Mouse (Mus musculus): ENCODE measurements around the gene Pdcd11.

Gene Pdcd11

GRCm38 (mm10) chr19:47174515-47174914 is 83.9 kb downstream of the Pdcd11 start:
- peak; percentile 12 for DNase-seq

GRCm38 (mm10) chr19:47175472-47175871 is 84.9 kb downstream of the Pdcd11 start:
- DNase-seq = no peak

DNA sequence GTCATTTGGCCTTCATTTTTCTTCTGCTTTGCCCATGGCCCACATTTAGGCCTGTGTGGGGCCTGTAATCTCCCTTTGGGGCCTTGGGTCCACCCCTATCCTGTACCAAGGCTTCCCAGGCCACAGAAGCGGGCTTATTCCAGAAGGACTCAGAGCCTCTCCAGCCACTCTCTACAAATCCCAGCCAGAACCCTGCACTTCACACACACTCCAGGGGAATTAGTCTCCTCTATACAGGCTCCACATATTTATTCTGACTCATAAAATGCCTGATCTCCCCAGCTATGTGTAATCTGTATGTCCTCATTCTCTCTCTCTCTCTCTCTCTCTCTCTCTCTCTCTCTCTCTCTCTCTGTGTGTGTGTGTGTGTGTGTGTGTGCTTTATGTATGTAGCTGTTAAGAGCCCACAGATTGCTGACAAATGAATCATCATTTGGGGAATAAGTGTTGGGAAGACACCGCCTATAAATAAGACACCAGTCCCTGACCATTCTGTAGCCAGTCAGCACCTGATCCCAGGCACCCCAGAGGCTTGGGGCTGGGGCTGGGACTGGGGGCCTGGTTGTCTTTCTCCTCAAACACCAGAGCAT is 86.4 kb downstream of the Pdcd11 start:
- no peak for DNase-seq

- peak; percentile 14 for DNase-seq
Measured at GRCm38 (mm10) chr19:47178001-47178400, 87.4 kb downstream of the Pdcd11 start.

- peak; percentile 40 for DNase-seq
Measured at GRCm38 (mm10) chr19:47178431-47179271, 88.1 kb downstream of the Pdcd11 start, which contains the start of gene Neurl1a. Neurl1a (plus strand) TSS chr19:47178820.

GRCm38 (mm10) chr19:47179272-47179809 is 88.8 kb downstream of the Pdcd11 start:
- DNase-seq = peak; percentile 24

GRCm38 (mm10) chr19:47180011-47180410 is 89.4 kb downstream of the Pdcd11 start:
- DNase-seq = no peak
